Mouse (Mus musculus) left cerebral cortex, adult 11 months (tissue): ENCODE data around the gene Tspo.

Experiments
- DNase-seq: peaks from one replicate; pipeline ENCODE4 v3.0.0; 2022; ENCODE audit warnings: low spot score

The Tspo gene

GRCm38 (mm10) chr15:83583419-83584156 is 20.2 kb downstream of the Tspo start:
- no peak for DNase-seq

GRCm38 (mm10) chr15:83584741-83585220 is 21.4 kb downstream of the Tspo start:
- DNase-seq, result no peak

GRCm38 (mm10) chr15:83590841-83591240 is 27.4 kb downstream of the Tspo start:
- DNase-seq, result no peak

- DNase-seq, result no peak
Measured at GRCm38 (mm10) chr15:83591758-83592157, 28.4 kb downstream of the Tspo start.

GRCm38 (mm10) chr15:83592260-83593188 is 29.1 kb downstream of the Tspo start:
- DNase-seq, result no peak

- DNase-seq, result no peak
Measured at GRCm38 (mm10) chr15:83593189-83593585, 29.8 kb downstream of the Tspo start.

- no peak for DNase-seq
Measured at GRCm38 (mm10) chr15:83593702-83594512, 30.5 kb downstream of the Tspo start.

GRCm38 (mm10) chr15:83594513-83595363 is 31.3 kb downstream of the Tspo start, which contains the start of gene Ttll12:
TSS of gene Ttll12 (minus strand) at chr15:83595157.
- peak; percentile 89 for DNase-seq

GRCm38 (mm10) chr15:83595364-83595711 is 31.9 kb downstream of the Tspo start:
- DNase-seq, result no peak

GRCm38 (mm10) chr15:83596833-83597232 is 33.4 kb downstream of the Tspo start:
- no peak for DNase-seq

GRCm38 (mm10) chr15:83601185-83601584 is 37.8 kb downstream of the Tspo start:
- DNase-seq, result no peak

GRCm38 (mm10) chr15:83602372-83603045 is 39.1 kb downstream of the Tspo start:
- no peak for DNase-seq

- DNase-seq, result no peak
Measured at GRCm38 (mm10) chr15:83603046-83603396, 39.6 kb downstream of the Tspo start.

- no peak for DNase-seq
Measured at GRCm38 (mm10) chr15:83603426-83603825, 40.0 kb downstream of the Tspo start.

- DNase-seq, result no peak
Measured at GRCm38 (mm10) chr15:83606216-83606615, 42.8 kb downstream of the Tspo start.

GRCm38 (mm10) chr15:83606700-83607099 is 43.3 kb downstream of the Tspo start:
- DNase-seq, result no peak

GRCm38 (mm10) chr15:83607115-83607802 is 43.9 kb downstream of the Tspo start:
- DNase-seq, result peak; percentile 28

- DNase-seq, result peak; percentile 30
Measured at GRCm38 (mm10) chr15:83615245-83615644, 51.9 kb downstream of the Tspo start.
